Mouse (Mus musculus) ES-Bruce4 (cell line): ENCODE results near the gene Pou6f2.

ENCODE experiments used
- CTCF ChIP-seq: IDR thresholded peaks from one replicate; pipeline ENCODE4 v1.8.1; 2011; ENCODE audit warnings: low read depth, low read length
- POLR2A ChIP-seq: IDR thresholded peaks from one replicate; pipeline ENCODE4 v1.8.1; 2011; ENCODE audit warnings: low read length; ENCODE audit not compliant: insufficient read depth

GRCm38 (mm10) chr13:18338022-18338421 lies 59.5 kb downstream of the Pou6f2 start:
- TF ChIP-seq POLR2A (no peak), CTCF (no peak)
